Mouse (Mus musculus) spleen, adult 12 weeks (tissue): ENCODE measurements around the gene Rab27a.
A peak's percentile ranks its signal among the peaks of the same experiment; 100 is the strongest.

ENCODE experiments used
- DNase-seq: peaks from one replicate; pipeline ENCODE4 v3.0.0; 2022; ENCODE audit warnings: low spot score

Rab27a gene

DNA sequence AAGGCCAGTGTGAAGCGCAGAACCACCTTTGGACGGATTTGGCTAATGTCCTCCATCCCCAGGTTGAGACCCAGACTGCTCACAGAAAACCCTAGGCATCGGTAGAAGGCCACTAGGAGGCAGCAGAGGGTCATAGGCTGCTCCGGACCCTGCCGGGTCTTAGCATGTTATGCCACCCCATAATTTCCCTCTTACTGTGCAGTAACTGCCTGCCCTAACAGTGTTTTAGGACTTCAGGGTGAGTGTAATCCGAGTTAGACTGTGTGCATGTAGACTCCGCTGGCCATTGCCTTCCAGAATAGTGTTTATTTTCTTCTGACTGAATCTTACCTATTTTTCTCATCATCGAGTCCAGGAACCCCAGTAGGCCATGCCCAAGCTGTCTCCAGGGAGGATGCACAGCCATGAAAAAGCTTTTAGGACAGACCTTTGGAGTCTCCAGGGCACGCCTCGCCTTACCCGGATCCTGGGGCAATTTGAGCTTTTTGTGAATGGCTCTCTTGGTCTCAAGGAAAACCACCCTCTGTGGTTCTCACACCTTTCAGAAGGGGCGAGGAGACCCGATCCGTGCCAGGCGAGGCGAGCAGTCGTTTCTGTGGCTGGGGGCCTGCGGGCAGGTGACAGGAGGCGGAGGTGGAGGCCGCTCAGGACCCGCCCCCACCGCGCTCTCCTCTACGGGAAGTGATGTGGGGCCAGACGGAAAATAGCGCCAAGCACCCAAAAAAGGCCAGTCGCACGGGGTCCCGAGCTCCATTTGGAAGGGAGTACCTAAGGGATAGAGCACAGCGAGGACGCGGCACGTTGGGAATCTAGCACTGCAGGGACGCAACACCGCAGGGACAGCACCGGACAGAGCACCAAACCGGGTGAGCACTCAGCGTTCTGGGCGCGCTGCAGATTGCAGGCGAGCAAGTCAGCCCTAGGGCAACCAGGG is at the start of gene Rab27a:
Gene Rab27a (plus strand): TSS at position 709 of the 934 bp plus-strand sequence.
- DNase-seq, result peak; percentile 63

DNA sequence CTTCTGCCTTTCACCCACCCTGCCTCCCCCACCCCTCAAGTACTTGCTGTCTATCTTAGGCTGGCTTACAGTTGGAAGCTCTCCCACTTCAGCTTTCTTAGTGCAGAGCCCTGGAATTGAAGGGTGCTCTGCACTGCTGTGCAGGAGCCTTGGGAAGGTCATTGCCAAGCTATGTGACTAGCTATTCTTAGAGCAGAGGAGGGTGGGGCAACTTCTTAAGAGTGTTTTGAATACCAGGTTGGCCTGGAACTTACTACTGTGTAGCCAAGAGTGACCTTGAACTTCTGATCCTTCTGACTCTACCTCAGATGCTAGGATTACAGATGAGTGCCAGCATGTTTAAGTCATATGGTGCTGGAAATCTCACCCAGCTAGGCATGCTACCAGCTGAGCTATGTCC is 48.5 kb upstream of the Rab27a start:
- DNase-seq, result no peak

DNA sequence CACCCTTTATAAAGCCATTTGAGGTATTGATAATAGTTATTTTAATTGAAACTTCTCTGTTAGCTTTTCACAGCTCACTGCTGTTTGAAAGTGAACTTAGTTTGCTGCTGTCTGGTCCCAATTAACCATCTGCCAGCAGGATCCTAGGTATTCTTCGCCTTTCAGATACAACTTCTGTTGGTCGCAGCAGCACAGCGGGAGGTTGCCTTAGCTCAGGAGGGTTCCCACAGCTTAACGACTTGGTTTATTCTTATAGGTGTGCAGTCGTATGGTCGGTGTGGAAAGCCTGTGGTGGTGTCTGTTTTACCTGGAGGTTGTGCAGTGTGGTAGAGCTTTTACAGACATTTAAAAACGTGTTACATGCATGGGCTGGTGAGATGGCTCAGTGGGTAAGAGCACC is 47.8 kb upstream of the Rab27a start:
- DNase-seq, result no peak

DNA sequence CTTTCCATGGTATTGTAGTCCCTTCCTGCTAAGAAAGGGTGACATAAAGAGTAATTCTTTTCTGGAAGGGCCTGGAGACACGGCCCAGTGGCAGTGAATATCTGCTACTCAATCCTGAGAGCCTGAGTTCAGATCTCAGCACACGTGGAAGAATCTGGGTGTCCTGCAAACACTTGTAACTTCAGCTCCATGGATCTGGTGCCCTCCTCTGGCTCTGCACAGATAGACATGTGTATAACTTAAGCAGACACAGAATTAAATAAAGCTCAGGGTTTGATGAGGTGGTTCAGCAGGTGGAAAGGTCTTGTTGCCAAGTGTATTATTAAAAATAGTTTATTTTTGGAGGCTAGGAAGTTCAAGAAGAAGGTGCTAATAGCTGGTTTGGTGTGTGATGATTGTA is 44.2 kb upstream of the Rab27a start:
- no peak for DNase-seq

DNA sequence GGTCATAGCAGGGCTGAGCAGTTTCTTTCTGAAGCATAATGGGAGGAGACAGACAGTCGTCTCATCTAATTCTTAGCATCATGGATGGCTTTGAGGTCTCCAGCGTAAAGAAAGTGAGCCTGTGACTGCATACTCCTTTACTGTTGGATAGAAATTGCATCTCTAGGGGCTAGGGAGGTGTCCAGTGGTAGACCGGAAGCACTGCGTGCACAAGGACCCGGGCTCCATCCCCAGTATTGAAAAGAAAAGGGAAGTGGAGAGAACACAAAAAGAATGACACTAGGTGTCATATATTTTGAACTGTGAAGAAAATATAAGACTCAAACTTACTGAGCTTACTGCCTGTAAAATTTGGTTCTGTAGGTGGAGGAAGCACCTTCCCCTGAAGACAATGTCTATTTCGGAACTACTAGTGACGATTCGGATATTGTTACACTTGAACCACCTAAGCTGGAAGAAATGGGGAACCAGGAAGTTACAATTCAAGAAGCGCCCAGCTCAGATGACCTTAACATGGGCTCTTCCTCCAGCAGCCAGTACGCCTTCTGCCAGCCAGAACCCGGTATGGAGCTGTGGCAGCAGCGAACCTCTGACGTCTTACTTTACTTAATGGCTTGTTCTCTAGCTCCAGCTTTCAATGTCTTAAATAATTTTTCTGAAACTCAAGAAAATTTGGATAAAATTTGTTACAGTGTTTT is 43.2 kb upstream of the Rab27a start:
- DNase-seq, result no peak

DNA sequence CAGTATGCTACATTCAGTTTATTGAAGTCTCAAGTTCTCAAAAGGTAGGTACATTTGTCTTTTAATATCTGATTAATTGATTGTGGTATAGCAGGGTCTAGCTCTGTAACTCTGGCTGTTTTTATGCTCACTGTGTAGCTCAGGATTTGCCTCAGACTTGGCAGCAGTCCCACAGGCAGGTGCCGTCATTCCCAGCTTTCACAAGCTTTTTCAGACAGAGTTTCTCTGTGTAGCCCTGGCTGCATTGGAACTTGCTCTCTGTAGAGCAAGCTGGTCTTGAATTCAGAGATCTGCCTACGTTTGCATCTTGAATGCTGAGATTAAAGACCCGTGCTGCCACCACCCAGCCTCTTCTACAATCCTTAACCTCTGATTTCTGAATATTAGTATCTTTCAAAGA is 42.5 kb upstream of the Rab27a start:
- DNase-seq, result no peak

DNA sequence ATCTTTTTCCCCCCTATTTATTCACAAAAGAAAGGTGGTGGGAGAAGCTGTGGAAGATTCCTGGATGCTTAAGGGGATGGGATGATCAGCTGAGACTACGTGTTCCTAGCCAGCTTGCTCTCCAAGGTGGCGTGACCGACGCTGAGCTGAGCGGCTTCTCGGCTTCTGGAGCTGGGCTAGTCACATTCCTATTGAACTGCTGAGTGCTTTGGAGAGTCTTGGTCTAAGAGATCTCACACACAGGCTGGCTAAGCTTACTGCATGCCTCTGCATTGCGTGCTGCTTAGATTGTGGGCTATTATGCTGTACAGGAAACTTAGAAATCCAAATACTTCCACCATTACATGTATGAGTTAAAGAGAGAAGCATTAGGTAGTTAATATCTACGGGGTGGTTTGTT is 40.6 kb upstream of the Rab27a start:
- no peak for DNase-seq

DNA sequence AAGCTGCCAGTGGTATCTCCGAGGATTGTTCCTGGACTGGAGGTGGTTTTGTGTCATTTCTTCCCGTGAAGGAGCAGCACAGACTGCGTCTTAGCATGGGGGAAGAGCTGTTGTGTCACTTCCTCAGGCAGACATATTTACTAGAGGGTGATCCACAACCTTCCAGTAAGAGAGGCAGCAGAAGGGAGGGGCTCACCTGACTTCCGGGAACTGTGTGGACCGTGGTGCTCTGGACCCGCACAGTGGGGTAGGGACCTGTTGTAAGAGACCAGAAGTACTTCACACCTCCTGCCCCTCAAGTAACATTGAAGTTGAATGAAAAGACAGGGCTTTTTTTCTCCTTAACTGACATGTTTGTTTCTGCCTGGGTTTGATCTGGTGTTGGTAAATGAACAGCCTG is 39.5 kb upstream of the Rab27a start:
- DNase-seq, result no peak

DNA sequence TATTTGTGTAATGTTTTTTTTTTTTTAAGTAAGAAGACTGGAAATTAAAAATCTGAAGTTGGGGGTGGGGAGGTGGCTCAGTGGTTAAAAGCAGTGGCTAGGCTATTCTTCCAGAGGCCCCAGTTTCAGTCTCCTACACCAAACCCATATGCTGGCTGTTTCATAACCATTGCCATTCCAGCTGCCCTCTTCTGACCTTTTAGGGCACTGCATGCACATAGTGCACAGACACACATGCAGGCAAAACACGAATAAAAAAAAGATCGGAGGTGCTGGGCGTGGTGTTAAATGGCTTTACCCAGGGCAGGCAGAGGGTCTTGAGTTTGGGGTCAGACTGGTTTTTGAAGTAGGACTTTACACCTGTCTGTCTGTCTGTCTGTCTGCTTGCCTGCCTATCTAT is 38.5 kb upstream of the Rab27a start:
- DNase-seq, result no peak

DNA sequence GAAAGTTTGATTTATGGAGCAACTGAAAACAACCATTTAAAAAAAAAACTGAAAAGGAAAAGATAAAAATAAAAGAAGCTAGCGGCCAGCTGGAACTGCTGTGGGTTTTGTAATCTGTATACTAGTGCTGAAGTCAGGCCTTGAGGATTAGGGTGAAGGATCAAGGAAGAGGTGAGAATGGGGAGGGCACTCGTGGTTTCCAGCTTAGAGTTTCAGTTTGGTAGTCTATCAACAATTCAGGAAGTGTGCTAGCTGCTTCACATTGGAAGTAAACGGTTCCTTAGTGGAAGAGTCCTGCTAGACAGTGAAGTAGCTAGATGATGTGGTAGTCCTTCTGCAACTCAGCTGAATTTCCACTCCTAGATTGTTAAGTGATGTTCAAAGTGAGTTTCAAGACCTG is 36.3 kb upstream of the Rab27a start:
- no peak for DNase-seq

DNA sequence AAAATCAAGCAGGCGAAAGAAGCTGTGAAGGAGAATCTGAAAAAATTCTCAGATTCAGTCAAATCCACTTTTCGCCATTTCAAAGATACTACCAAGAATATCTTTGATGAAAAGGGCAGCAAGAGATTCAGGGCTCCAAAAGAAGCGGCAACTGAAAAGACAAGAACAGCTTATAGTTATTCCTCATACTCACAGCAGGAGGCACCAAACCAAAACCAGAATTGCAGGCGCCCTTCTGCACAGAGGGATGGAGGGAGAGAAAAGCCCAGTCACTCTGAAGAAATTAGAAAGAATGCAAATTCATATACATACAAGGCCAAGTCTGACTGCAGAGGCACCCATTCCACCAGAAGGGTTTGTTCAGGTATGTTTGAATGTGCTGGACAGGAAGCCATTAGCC is 32.0 kb upstream of the Rab27a start:
- DNase-seq, result no peak

DNA sequence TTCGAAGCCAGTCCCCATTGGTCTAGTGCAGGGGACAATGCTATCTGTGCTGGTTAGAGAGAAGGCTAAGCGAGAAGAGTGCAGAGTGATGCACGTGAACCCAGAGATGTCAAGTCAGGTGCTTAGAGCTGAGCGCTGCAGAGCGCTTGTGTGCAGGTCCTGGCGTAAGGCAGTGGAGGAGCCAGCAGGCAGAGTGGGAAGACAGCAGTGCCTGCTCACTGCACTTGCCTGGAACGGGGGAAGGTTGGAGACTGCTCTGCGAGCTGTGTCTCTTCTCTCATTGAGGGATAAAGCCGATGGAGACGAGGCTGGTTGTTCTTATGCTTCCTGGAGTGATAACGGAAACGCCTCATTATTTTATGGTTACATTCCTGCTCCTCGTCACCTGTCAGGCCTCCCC is 29.9 kb upstream of the Rab27a start:
- no peak for DNase-seq

DNA sequence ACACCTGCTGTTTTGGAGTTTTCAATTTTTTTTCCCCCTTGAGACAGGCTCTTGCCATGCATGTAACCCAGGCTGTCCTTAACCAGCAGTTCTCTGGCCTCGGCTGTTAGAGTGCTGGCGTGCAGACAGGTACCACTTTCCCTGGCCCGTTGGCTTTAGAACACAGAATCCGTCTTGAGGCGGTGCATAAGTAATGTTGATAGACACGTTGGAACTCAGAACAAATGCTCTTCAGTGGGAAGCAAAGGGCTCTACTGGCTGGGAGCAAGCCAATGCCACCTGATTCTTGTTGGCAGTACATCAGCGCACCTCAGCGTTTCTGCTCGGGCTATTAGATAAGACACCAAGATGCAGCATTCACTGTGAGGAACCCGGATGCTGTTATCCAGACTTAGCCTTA is 24.8 kb upstream of the Rab27a start:
- DNase-seq, result no peak

DNA sequence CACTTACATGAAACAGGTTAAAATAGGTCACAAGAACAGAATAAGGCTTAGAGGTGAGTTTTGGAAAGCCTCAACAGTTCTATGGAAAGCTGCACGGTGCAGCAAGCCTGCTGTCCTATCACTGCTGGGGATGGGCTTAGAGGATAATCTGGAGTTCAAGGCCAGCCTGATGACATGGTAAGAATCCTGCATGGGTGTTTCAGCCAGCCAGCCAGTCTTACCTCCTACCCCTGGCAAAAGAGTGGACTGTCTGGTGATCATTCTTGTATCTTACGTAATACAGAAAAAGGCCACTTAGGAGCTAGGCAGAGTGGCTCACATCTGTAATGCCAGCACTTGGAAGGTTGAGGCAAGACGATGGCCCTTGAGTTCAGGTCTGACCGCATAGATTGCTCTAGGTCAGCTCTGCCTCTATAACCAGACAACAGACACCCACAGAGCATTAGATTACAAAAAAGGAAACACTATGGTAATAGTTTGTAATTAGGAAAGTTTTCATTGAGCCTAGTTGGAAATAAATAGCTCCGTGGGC is 24.0 kb upstream of the Rab27a start:
- no peak for DNase-seq

DNA sequence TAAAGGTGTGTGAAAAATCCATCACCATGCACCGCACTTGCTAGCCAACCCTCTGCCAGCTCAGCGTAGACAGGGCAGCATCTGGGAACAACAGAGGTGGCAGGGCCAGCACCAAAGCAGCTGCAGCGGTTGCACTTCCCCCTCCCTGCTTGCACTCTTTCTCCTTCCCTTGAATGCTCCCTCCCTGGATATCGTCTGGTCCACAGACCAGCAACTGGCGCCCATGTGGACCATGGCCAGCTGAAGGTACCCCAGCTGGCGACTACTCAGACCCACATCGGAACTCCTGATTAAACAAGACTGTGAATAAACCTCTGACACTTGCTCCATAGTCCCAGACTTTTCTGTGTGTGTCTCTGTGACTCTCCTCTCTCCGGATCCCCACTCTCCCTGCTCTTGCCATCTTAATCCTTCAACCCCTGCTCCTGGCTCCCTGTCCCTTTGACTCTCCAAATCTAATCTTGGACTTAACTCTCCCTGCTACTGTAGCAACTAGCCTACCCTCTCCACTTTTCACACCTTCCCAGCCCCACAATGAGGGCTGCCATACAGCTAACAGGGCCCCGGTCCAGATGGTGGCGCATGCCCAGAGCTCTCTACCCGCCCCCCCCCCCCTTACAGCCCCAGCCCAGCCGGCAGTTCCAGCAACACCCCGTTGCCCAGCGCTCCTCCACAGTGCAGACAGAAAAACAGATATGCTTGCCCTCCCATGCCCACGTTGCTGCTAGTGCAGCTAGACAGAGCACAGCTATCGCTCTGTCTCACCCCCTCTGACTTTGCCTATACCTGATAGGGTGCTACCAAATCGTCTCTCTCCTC is 18.6 kb upstream of the Rab27a start:
- DNase-seq, result no peak

DNA sequence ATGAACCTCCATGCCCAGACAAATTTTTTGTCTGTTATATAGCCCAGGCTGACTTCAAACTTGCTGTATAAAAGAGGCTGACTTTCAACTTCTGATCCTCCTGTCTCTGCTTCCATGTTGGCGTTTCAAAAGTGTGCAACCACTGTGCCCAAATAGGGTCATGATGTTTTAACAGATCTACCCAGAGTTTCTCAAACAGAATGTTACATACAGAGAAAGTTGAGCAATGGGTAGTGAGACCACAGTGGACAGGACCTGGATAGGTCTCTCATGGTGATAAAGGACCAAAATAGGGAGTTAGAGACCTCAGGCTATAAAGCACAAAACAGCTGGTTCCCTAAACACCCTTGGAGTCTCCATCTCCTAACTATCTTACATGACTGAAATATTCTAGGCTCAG is 14.2 kb upstream of the Rab27a start:
- no peak for DNase-seq

DNA sequence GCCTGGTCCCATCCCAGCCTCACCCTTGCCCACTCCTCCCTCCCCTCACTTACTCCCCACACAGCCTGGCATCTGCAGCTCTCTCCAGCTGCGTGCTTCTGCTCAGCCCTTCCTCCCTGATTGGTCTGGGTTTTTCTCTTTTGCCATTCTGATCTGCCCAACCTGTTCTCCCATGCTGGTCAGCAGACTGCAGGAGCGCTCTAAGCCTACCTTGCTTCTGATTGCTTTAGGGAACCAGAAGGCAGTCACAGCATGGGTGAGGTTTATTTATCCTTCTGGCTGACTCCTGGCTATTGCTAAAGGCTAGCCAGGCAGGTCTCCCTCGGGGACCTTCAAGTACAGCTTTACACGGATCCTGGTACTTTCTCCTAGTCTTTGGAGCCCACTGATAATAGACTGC is 13.2 kb upstream of the Rab27a start:
- no peak for DNase-seq

DNA sequence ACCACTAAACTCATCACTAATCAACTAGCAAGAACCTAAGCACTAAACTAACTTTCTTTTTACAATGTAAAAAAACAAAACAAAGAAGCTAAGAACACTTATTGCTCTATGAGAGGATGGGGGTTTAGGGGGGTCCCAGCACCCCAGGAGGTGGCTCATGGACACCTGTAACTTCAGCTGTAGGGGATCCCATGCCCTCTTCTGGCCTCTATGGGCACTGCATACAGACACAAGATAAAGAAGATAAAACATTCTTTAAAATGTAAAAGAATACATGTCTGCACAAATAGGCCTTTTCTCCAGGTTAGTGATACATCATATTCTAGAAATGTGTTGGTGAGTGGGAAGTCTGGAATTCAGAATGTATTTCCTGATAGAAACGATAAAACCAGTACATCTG is 11.2 kb upstream of the Rab27a start:
- DNase-seq, result no peak

DNA sequence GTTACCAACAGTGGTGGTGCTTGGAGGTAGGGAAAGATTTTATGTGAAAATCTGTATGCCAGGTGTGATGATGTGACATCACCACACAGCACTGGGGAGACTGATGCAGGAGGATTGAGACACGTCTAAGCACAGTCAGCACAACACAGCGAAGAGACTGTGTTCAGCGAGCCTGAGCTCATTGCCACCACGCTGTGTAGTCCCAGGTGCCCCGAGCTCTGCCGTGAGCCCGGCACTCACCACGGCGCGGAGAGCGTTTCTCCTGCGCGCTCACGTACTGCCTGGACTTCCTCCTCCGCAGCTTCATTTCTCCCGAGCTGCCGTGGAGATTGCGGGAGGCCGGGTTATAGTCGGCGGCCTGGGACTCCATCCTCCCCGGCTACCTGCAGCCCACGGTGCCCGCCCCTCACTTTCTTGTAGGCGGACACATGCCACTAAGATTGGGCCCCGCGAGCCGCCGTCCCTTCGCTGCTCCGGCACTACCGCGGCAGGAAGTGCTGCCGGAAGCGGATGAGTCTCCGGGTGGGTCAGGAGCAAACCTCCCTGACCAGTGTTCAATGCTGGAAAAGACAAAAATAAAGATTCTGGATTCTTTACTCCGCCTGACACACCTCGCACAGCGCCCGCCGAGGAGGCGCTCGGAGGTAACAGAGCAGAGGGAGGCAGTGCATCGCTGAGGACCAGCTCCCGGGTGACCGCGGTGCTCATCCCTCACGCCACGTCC is 5.3 kb upstream of the Rab27a start:
- peak; percentile 72 for DNase-seq

DNA sequence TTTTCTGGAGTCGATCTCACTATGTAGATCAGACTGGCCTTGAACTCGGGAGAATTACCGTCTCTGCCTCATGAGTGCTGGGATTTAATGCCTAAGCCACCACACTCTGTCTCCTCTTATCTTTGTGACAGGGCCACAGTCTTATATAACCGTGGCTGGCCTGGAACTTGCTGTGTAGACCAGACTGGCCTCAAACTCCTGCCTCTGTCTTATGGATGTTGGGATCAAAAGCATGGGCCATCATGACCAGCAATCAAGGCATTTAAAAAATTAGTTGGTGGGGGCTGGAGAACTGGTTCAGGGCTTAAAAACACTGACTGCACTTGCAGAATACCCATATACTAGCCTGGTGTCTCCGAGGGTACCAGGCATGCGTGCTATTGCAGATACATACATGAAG is 4.6 kb upstream of the Rab27a start, which contains the start of gene Pigb:
Gene Pigb (minus strand): TSS at position 299 of the 400 bp plus-strand sequence.
- DNase-seq, result no peak

DNA sequence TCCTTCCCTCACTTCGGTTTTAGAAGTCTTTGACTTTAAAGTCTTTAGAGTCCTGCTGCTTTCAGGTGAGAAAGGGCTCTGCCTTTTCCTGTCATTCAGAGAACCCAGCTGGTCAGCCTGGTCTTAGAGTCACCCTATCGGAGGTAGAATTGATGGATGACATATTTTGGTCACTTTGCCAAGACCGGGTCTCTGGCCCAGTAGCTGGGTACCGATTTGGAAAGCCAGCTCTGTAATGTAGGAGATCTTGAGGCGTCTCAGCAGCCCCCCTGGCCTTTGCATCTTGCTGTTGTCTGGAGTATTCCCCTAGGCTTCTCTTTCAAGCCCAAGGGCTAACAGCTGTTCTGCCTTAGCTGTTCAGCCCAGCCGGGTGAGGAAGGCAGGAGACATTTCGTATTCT is 550 bp downstream of the Rab27a start:
- DNase-seq, result no peak

DNA sequence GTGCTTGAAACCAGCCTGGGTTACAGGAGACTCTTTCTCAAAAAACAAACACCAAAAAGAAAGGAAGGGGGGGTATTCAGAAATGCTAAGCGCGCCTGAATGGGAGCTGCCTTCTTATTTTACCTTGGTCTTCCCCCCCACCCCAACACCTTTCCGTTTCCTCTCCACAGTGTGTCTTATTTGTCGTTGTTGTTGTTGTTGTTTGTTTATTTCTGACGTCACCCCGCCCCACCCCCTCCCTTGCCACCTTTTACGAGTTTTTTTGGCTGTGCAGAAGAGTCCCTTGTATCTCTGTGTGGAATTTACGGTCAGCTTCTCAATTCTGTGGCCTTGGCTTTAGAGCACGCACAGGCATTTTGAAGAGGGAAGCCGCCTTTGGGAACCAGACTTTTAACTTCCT is 1.1 kb downstream of the Rab27a start:
- no peak for DNase-seq
